Mouse (Mus musculus) limb, embryonic 13.5 days (tissue): ENCODE results near the gene Pcgf3. TPM values are rescaled to one million over a fixed set of nuclear protein-coding genes. Genes with fewer than 3 reads are reported as not detected.

Experiments used
- ATAC-seq: fragments of 200-750 bp; cut with Nextera tagmentation; 2 replicates; pipeline ENCODE4 v1.8.0; 2017; ENCODE audit warnings: low read depth, moderate number of reproducible peaks, moderate TSS enrichment; ENCODE audit not compliant: low FRiP score
- H3K27ac ChIP-seq: fragments of 300-500 bp; sonication (generic); 2 replicates; pipeline ENCODE4 v1.5.1; 2015; ENCODE audit warnings: inconsistent platforms, mild to moderate bottlenecking, moderate library complexity
- H3K27me3 ChIP-seq: fragments of 300-500 bp; sonication (generic); 2 replicates; pipeline ENCODE4 v1.6.1; 2015; ENCODE audit warnings: mild to moderate bottlenecking, inconsistent platforms
- H3K36me3 ChIP-seq: fragments of 300-500 bp; sonication (generic); 2 replicates; pipeline ENCODE4 v1.6.1; 2015; ENCODE audit warnings: inconsistent platforms, mild to moderate bottlenecking, moderate library complexity
- H3K4me1 ChIP-seq: fragments of 300-500 bp; sonication (generic); 2 replicates; pipeline ENCODE4 v1.6.1; 2015; ENCODE audit warnings: inconsistent platforms
- H3K4me2 ChIP-seq: fragments of 300-500 bp; sonication (generic); replicated peaks from 2 replicates; pipeline ENCODE4 v1.6.1; 2015; ENCODE audit warnings: inconsistent platforms, mild to moderate bottlenecking, moderate library complexity
- H3K4me3 ChIP-seq: fragments of 300-500 bp; sonication (generic); 2 replicates; pipeline ENCODE4 v1.5.1; 2015; ENCODE audit warnings: moderate library complexity, mild to moderate bottlenecking, inconsistent platforms
- H3K9ac ChIP-seq: fragments of 300-500 bp; sonication (generic); 2 replicates; pipeline ENCODE4 v1.6.1; 2015; ENCODE audit warnings: mild to moderate bottlenecking, inconsistent platforms
- H3K9me3 ChIP-seq: fragments of 300-500 bp; sonication (generic); 2 replicates; pipeline ENCODE4 v1.6.1; 2016; ENCODE audit warnings: inconsistent platforms
- WGBS: fragments of 180-500 bp; shearing (Covaris S2); methylation state at CpG from one replicate; pipeline ENCODE4 v1.1.7; 2015; 5-methylcytosine and 5-hydroxymethylcytosine counted together
- polyA plus RNA-seq: library from polyadenylated mRNA; unstranded; fragments of >200 nt; fragmentation: Nextera tagmentation; extraction: Ambion mirVana; gene quantifications from 2 replicates; pipeline ENCODE4 v1.2.1, GENCODE M21; 2015

Gene Pcgf3
- polyA plus RNA-seq: 23.3 and 26.4 TPM in 2 replicates

GRCm38 (mm10) chr5:108461082-108462065, at the start of gene Pcgf3:
Gene Pcgf3, plus strand, starts transcription at chr5:108461232.
- Histone ChIP-seq H3K9me3 (no peaks in the 10 kb centered on the region), H3K4me3 (peak within 1 kb of the TSS; percentile 96), H3K9ac (peak within 1 kb of the TSS; percentile 99), H3K36me3 (peaks cover 4% of the 10 kb centered on the region; the same call in 1 of the 2 replicates), H3K27ac (peak within 1 kb of the TSS; percentile 77), H3K4me2 (peak within 1 kb of the TSS; percentile 100), H3K4me1 (peaks cover 34% of the 10 kb centered on the region), H3K27me3 (peaks cover 22% of the 10 kb centered on the region; the same call in 1 of the 2 replicates)
- WGBS: under 1% methylated on average over 51 of the region's 62 CpGs
- peak; percentile 98 for ATAC-seq

DNA sequence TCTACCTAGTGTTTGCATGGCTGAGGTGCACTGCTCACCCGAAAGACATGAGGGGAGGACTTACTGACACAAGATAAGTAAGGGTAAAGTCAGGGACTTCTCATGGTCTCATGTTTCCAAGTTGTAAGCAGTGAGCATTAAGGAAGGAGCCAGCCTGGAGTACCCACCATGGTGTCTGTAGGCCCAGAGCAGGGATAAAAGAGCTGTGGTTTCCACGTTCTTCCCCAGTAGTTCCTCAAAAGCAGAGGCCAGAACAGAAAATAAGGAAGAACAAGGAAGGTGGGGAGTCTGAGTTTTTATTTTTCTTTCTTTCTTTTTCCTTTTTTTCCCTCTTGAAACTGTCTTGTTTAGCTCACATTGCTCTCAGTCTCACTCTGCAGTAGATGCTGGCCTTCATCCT, 46.3 kb upstream of the Pcgf3 start:
- no peak for ATAC-seq
- no peaks in the 10 kb centered on the region for H3K4me1 ChIP-seq

DNA sequence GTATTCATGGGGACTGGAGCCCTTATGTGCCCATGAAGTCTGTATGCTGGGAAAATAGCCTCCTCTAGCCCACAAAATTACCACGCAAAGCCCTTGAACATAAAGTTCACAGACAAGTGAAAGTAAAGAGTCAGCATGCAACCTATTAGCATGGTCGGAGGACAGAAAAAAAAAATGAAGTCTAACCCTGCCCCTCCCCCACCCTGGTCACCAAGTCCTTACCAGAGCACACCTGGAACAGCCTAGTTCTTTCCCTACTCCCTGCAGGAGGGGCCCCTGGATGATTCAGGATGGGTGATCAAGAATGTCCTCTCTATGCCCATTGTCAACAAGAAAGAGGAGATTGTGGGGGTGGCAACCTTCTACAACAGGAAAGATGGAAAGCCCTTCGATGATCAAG, 38.3 kb upstream of the Pcgf3 start:
- WGBS: 70% methylated on average over 3 of the region's 3 CpGs
- Histone ChIP-seq H3K36me3 (no peaks in the 10 kb centered on the region), H3K4me1 (no peaks in the 10 kb centered on the region), H3K9ac (no peak overlapping the region), H3K9me3 (no peaks in the 10 kb centered on the region), H3K4me3 (no peak overlapping the region), H3K4me2 (no peak overlapping the region), H3K27ac (no peak overlapping the region), H3K27me3 (no peaks in the 10 kb centered on the region)
- ATAC-seq: no peak

More for the DNA sequence above, 46.3 kb upstream of the Pcgf3 start:
- Histone ChIP-seq H3K27me3 (no peaks in the 10 kb centered on the region), H3K4me2 (no peak overlapping the region), H3K27ac (no peak overlapping the region), H3K36me3 (no peaks in the 10 kb centered on the region), H3K9me3 (no peaks in the 10 kb centered on the region), H3K4me3 (no peak overlapping the region), H3K9ac (no peak overlapping the region)
- 75% methylated on average over 2 of the region's 2 CpGs for WGBS

DNA sequence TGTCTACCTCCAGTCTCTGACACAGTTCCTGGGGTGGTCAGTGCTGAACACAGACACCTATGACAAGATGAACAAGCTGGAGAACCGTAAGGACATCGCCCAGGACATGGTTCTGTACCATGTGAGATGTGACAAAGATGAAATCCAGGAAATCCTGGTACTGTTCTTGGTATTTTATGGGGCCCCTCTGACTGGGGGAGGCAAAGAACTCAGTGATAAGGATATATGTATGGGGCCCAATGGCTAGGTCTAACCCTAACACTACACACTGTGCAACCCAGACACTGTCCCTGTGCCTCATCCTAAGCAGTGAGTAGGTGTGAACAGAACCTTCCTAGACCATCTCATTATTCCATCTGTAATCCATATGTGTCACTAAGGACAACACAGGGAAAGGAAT, 37.6 kb upstream of the Pcgf3 start:
- H3K36me3 ChIP-seq: no peaks in the 10 kb centered on the region; the same call in 1 of the 2 replicates
- whole genome bisulfite sequencing: 85% methylated on average over 2 of the region's 2 CpGs
- no peak overlapping the region for H3K27ac ChIP-seq
- no peak overlapping the region for H3K4me3 ChIP-seq
- no peaks in the 10 kb centered on the region for H3K27me3 ChIP-seq
- H3K9ac ChIP-seq: no peak overlapping the region
- H3K4me2 ChIP-seq: no peak overlapping the region
- H3K9me3 ChIP-seq: no peaks in the 10 kb centered on the region
- H3K4me1 ChIP-seq: no peaks in the 10 kb centered on the region
- no peak for ATAC-seq

DNA sequence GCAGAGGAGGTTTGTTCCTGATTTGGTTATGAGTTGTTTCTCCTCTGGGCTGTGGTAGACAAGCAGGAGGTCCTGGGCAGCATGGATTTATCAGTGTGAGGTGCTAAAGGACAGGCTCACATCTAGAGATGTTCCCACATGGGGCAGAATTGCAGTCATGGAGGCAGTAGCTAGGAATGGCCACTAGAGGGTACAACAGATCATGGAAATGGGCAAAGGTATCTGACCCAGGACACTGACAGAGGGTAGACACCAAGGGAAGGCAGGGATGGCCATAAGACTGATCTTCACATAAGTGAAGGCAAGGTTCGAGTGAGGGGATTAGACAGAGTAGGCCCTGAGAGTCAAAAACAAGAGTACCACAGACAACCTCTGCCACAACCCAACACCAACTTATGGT, 33.8 kb upstream of the Pcgf3 start:
- Histone ChIP-seq H3K27ac (no peak overlapping the region), H3K4me1 (no peaks in the 10 kb centered on the region), H3K27me3 (no peaks in the 10 kb centered on the region), H3K9ac (no peak overlapping the region), H3K36me3 (peaks cover 31% of the 10 kb centered on the region), H3K9me3 (no peaks in the 10 kb centered on the region), H3K4me3 (no peak overlapping the region), H3K4me2 (no peak overlapping the region)
- ATAC-seq: peak; percentile 38; the same call in 1 of the 2 replicates
- 50% methylated on average over 1 of the region's 1 CpGs for WGBS

DNA sequence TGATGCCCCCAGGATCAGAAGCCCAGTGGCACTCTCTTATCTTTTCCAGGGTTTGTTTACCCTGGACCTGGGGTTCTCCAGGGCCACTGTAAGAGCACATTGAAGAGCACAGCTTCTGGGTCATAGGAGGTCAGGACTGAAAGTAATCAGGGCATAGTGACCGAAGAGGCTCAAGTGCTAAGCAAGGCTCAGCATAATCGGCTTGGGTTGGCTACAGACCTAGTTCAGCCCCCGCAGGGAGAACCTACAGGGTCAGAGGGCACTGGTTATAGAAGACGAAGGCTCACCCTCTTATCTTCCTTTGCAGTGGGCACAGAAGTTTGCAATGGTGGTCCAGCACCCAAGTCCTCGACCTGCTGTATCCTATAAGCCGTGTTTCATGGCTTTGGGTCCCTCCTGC, 29.8 kb upstream of the Pcgf3 start:
- WGBS: 90% methylated on average over 6 of the region's 6 CpGs
- Histone ChIP-seq H3K4me2 (no peak overlapping the region), H3K9me3 (no peaks in the 10 kb centered on the region), H3K27ac (no peak overlapping the region), H3K36me3 (peaks cover 37% of the 10 kb centered on the region), H3K4me3 (no peak overlapping the region), H3K4me1 (peaks cover 15% of the 10 kb centered on the region), H3K9ac (no peak overlapping the region), H3K27me3 (peaks cover 7% of the 10 kb centered on the region; the same call in 1 of the 2 replicates)
- no peak for ATAC-seq

GRCm38 (mm10) chr5:108433804-108434587, 27.0 kb upstream of the Pcgf3 start, which contains the start of gene Atp5k:
Gene Atp5k, minus strand, starts transcription at chr5:108434448.
- H3K4me1 ChIP-seq: peaks cover 15% of the 10 kb centered on the region
- H3K9me3 ChIP-seq: no peaks in the 10 kb centered on the region
- peak within 1 kb of the TSS; percentile 94 for H3K9ac ChIP-seq
- peak; percentile 70 for ATAC-seq
- WGBS: under 1% methylated on average over 42 of the region's 42 CpGs
- H3K27me3 ChIP-seq: peaks cover 11% of the 10 kb centered on the region; the same call in 1 of the 2 replicates
- peak within 1 kb of the TSS; percentile 94 for H3K4me3 ChIP-seq
- H3K4me2 ChIP-seq: peak within 1 kb of the TSS; percentile 77
- peaks cover 33% of the 10 kb centered on the region for H3K36me3 ChIP-seq
- no peak within 1 kb of the TSS; the same call in 1 of the 2 replicates for H3K27ac ChIP-seq

DNA sequence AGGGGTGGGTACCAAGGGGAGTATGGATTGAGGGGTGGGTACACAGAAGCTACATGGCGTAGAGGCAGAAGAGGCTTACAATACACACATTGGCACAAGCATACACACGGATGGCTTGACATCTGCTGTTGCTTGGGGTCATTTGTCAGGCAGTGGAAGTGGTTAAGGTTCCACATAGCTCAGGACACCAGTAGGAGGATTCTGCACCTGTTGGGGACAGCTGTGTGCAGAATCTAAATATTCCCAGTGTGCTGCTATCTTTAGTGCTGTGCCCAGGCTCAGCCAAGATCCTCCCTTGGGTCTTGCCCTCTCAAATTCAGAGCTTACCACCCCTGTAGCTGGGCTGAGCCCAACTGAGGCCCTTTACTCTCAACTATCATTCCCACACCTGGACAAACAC, 24.9 kb upstream of the Pcgf3 start:
- H3K9ac ChIP-seq: no peak overlapping the region
- H3K36me3 ChIP-seq: peaks cover 16% of the 10 kb centered on the region
- peaks cover 11% of the 10 kb centered on the region; the same call in 1 of the 2 replicates for H3K27me3 ChIP-seq
- no peak overlapping the region for H3K4me3 ChIP-seq
- no peak overlapping the region for H3K4me2 ChIP-seq
- no peaks in the 10 kb centered on the region for H3K9me3 ChIP-seq
- H3K4me1 ChIP-seq: peaks cover 15% of the 10 kb centered on the region
- no peak overlapping the region for H3K27ac ChIP-seq
- ATAC-seq: no peak
- WGBS: 67% methylated on average over 2 of the region's 2 CpGs

GRCm38 (mm10) chr5:108446973-108447372, 14.1 kb upstream of the Pcgf3 start:
- no peak for ATAC-seq
- H3K4me2 ChIP-seq: no peak overlapping the region
- H3K9me3 ChIP-seq: no peaks in the 10 kb centered on the region
- H3K4me3 ChIP-seq: no peak overlapping the region
- WGBS: 88% methylated on average over 3 of the region's 3 CpGs
- no peak overlapping the region for H3K9ac ChIP-seq
- peaks cover 15% of the 10 kb centered on the region for H3K27me3 ChIP-seq
- H3K27ac ChIP-seq: no peak overlapping the region
- H3K4me1 ChIP-seq: peaks cover 7% of the 10 kb centered on the region
- H3K36me3 ChIP-seq: no peaks in the 10 kb centered on the region

DNA sequence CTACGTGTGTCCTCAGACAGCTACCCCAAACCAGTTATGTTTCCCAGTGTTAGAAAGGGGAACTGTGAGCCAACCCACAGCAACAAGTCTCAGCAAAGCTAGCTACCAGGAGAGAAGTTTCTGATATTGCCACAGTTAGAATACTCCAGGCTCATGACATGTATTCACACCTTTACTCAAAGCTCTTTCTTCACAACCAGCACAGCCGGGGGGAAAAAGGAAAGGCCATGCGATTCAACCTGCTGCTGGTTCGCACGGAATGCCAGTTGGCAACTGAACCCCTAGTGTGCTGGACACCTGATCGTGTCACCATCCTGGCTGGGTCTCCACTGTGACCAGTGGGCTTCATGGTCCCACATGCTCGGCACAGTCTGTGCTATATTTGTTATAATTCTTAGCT, 13.2 kb upstream of the Pcgf3 start:
- Histone ChIP-seq H3K27ac (no peak overlapping the region), H3K4me1 (peaks cover 7% of the 10 kb centered on the region), H3K27me3 (peaks cover 15% of the 10 kb centered on the region), H3K4me3 (no peak overlapping the region), H3K9me3 (no peaks in the 10 kb centered on the region), H3K36me3 (no peaks in the 10 kb centered on the region), H3K9ac (peak overlapping the region; percentile 54; the same call in 1 of the 2 replicates), H3K4me2 (peak overlapping the region; percentile 68; the same call in 1 of the 2 replicates)
- WGBS: 86% methylated on average over 7 of the region's 7 CpGs
- no peak for ATAC-seq

- Histone ChIP-seq H3K4me2 (peak within 1 kb of the TSS; percentile 68), H3K27me3 (peaks cover 15% of the 10 kb centered on the region), H3K4me1 (peaks cover 7% of the 10 kb centered on the region), H3K9me3 (no peaks in the 10 kb centered on the region), H3K4me3 (peak within 1 kb of the TSS; percentile 43), H3K36me3 (no peaks in the 10 kb centered on the region), H3K27ac (no peak within 1 kb of the TSS), H3K9ac (peak within 1 kb of the TSS; percentile 54)
- peak; percentile 83; the same call in 1 of the 2 replicates for ATAC-seq
- 11% methylated on average over 24 of the region's 24 CpGs for WGBS
Measured at GRCm38 (mm10) chr5:108448785-108449668, 12.0 kb upstream of the Pcgf3 start, which contains the start of gene Mfsd7a. Gene Mfsd7a, minus strand, starts transcription at chr5:108448891.
